In the genomic region with DNA sequence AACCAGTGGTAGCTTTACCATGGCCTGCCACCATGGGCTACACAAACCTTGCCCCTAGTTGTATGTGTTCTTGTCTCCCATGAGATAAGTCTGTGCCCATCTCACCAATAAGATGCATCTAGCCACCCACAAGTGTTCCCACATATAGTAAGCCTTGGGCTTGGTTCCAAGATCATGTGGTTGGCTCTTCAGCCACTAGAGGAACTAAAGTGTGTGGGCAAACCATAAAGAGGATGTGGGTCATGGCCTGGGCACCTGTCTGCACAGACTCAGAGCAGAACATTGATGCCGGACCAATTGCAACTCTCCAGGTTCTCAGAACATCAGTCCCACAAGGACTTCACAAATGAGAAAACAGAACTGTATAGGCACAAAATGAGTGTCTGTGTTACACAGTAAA, we compare ENCODE assay signal across 13 mouse cellular contexts.
DNase-seq lines count a peak whose midpoint lies in the region; ATAC-seq and TF ChIP-seq lines count a peak whose summit lies in the region.
"Had no signal": no experiment of that assay in that cellular context is flagged by ENCODE, and none has a peak within 500 bp of the region (broad histone marks: within the 10 kb centered on the region; RNA-seq: fewer than 3 reads in every experiment).

No protein-coding gene starts in this region.

- ATAC-seq in megakaryocyte-erythroid progenitor cell, adult 5-6 weeks (replicated peaks; ENCODE audit: low FRiP score, low TSS enrichment, poor library complexity, severe bottlenecking) = peak; percentile 48

- TF ChIP-seq POLR2A in kidney, adult 2 months (IDR thresholded peaks at IDR 0.05; ENCODE audit: low read depth, low read length) = no peak

- H3K4me1 ChIP-seq in kidney, adult 2 months (ENCODE audit: control insufficient read depth, insufficient read depth, low read length) = no peaks in the 10 kb centered on the region

- no peaks in the 10 kb centered on the region for H3K27me3 ChIP-seq in kidney, adult 2 months (replicated peaks; ENCODE audit: control insufficient read depth, insufficient read depth, low read length)
- H3K27me3 ChIP-seq: embryonic facial prominence, embryonic 12.5 days; heart, embryonic 13.5 days had no signal

- no peak for TF ChIP-seq CTCF in kidney, adult 2 months (conservative IDR thresholded peaks at IDR 0.05; ENCODE audit: insufficient read depth, insufficient read length, low read depth, low read length)

- whole genome bisulfite sequencing in kidney, adult 2 months = 87% methylated on average over 1 of the region's 1 CpGs

- no peak overlapping the region for H3K27ac ChIP-seq in kidney, adult 2 months (ENCODE audit: insufficient read depth, low read depth, low read length)
- H3K27ac ChIP-seq: midbrain, embryonic 10.5 days had no signal

- no peaks in the 10 kb centered on the region for H3K36me3 ChIP-seq in kidney, adult 2 months (ENCODE audit: control insufficient read depth, insufficient read depth, low read length)
- H3K36me3 ChIP-seq: embryonic facial prominence, embryonic 12.5 days; heart, embryonic 13.5 days; midbrain, embryonic 10.5 days had no signal

- DNase-seq in kidney, adult 2 months = peak; percentile 19
- no peak for DNase-seq in kidney, postnatal 4 days
- DNase-seq in A20 (ENCODE audit: low read depth, low spot score) = peak; percentile 57
- DNase-seq in brain, adult 2 months (ENCODE audit: low read depth, low spot score) = peak; percentile 49
- no peak for DNase-seq in adipocyte (ENCODE audit: low spot score)
- no peak for DNase-seq in right cerebral cortex, postnatal 25 days
- DNase-seq in kidney, adult 11 months = no peak
- DNase-seq: adrenal gland, adult 8-10 months; cerebellum, adult 2 months had no signal

- H3K4me3 ChIP-seq in kidney, adult 2 months (ENCODE audit: insufficient read depth, low read depth, low read length) = no peak overlapping the region
- H3K4me3 ChIP-seq: embryonic facial prominence, embryonic 12.5 days; heart, embryonic 13.5 days; midbrain, embryonic 10.5 days had no signal

Comparison
In these comparisons a context has a peak if more than half of its experiments do, and no peak if none do; other contexts are left out.
1. DNase-seq: peak in kidney, adult 2 months (single experiment), A20 (single experiment) and brain, adult 2 months (single experiment); none in kidney, postnatal 4 days (0 of 2), adipocyte (single experiment), right cerebral cortex, postnatal 25 days (single experiment) and kidney, adult 11 months (single experiment).